Mouse (Mus musculus) limb, embryonic 13.5 days (tissue): ENCODE data around the gene Slc35e2. TPM values are rescaled to one million over a fixed set of nuclear protein-coding genes. Genes with fewer than 3 reads are reported as not detected.
"Not testable (repeated sequence)": the region's sequence is repeated elsewhere in the genome, so short reads cannot be mapped to it uniquely, and the experiment has no call there.

Experiments used
- ATAC-seq: fragments of 200-750 bp; cut with Nextera tagmentation; 2 replicates; pipeline ENCODE4 v1.8.0; 2017; ENCODE audit warnings: low read depth, moderate number of reproducible peaks, moderate TSS enrichment; ENCODE audit not compliant: low FRiP score
- H3K27ac ChIP-seq: fragments of 300-500 bp; sonication (generic); 2 replicates; pipeline ENCODE4 v1.5.1; 2015; ENCODE audit warnings: inconsistent platforms, mild to moderate bottlenecking, moderate library complexity
- H3K27me3 ChIP-seq: fragments of 300-500 bp; sonication (generic); 2 replicates; pipeline ENCODE4 v1.6.1; 2015; ENCODE audit warnings: mild to moderate bottlenecking, inconsistent platforms
- H3K36me3 ChIP-seq: fragments of 300-500 bp; sonication (generic); 2 replicates; pipeline ENCODE4 v1.6.1; 2015; ENCODE audit warnings: inconsistent platforms, mild to moderate bottlenecking, moderate library complexity
- H3K4me1 ChIP-seq: fragments of 300-500 bp; sonication (generic); 2 replicates; pipeline ENCODE4 v1.6.1; 2015; ENCODE audit warnings: inconsistent platforms
- H3K4me2 ChIP-seq: fragments of 300-500 bp; sonication (generic); replicated peaks from 2 replicates; pipeline ENCODE4 v1.6.1; 2015; ENCODE audit warnings: inconsistent platforms, mild to moderate bottlenecking, moderate library complexity
- H3K4me3 ChIP-seq: fragments of 300-500 bp; sonication (generic); 2 replicates; pipeline ENCODE4 v1.5.1; 2015; ENCODE audit warnings: moderate library complexity, mild to moderate bottlenecking, inconsistent platforms
- H3K9ac ChIP-seq: fragments of 300-500 bp; sonication (generic); 2 replicates; pipeline ENCODE4 v1.6.1; 2015; ENCODE audit warnings: mild to moderate bottlenecking, inconsistent platforms
- H3K9me3 ChIP-seq: fragments of 300-500 bp; sonication (generic); 2 replicates; pipeline ENCODE4 v1.6.1; 2016; ENCODE audit warnings: inconsistent platforms
- WGBS: fragments of 180-500 bp; shearing (Covaris S2); methylation state at CpG from one replicate; pipeline ENCODE4 v1.1.7; 2015; 5-methylcytosine and 5-hydroxymethylcytosine counted together
- polyA plus RNA-seq: library from polyadenylated mRNA; unstranded; fragments of >200 nt; fragmentation: Nextera tagmentation; extraction: Ambion mirVana; gene quantifications from 2 replicates; pipeline ENCODE4 v1.2.1, GENCODE M21; 2015

Gene Slc35e2
- polyA plus RNA-seq, 1 experiment from 2014 or later = 10.1 TPM

DNA sequence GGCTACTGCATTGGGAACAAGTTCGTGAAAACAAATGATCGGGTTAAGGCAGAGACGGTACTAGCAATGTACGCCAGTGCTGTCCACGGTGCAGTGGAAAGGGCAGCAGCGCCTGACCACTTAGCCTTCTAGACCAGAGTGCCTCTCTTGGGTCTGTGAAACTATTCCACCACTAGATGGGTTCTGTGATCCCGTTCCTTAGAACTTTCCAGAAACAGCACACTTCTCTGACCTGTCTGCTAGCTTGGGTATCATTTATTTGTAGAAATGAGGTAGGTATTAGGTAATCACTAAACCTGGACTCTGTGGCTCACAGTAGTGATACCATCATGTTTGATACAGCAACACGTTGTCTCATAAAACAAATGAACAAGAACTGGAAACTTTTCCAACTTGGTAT, 34.7 kb upstream of the Slc35e2 start:
- Histone ChIP-seq H3K4me3 (no peak overlapping the region), H3K27ac (no peak overlapping the region), H3K4me1 (peaks cover 39% of the 10 kb centered on the region), H3K27me3 (no peaks in the 10 kb centered on the region), H3K36me3 (no peaks in the 10 kb centered on the region), H3K9me3 (no peaks in the 10 kb centered on the region), H3K9ac (0 out of 2 replicates have a peak overlapping the region, but pooled peaks have one; percentile 25), H3K4me2 (no peak overlapping the region)
- WGBS = 61% methylated on average over 8 of the region's 8 CpGs
- no peak for ATAC-seq

GRCm38 (mm10) chr4:155568170-155568569, 33.0 kb upstream of the Slc35e2 start:
- peaks cover 27% of the 10 kb centered on the region for H3K4me1 ChIP-seq
- H3K36me3 ChIP-seq = no peaks in the 10 kb centered on the region
- WGBS = 13% methylated on average over 2 of the region's 2 CpGs
- no peak overlapping the region for H3K4me2 ChIP-seq
- H3K27ac ChIP-seq = no peak overlapping the region
- H3K9ac ChIP-seq = no peak overlapping the region
- no peak overlapping the region for H3K4me3 ChIP-seq
- no peaks in the 10 kb centered on the region for H3K27me3 ChIP-seq
- H3K9me3 ChIP-seq = no peaks in the 10 kb centered on the region
- no peak for ATAC-seq

DNA sequence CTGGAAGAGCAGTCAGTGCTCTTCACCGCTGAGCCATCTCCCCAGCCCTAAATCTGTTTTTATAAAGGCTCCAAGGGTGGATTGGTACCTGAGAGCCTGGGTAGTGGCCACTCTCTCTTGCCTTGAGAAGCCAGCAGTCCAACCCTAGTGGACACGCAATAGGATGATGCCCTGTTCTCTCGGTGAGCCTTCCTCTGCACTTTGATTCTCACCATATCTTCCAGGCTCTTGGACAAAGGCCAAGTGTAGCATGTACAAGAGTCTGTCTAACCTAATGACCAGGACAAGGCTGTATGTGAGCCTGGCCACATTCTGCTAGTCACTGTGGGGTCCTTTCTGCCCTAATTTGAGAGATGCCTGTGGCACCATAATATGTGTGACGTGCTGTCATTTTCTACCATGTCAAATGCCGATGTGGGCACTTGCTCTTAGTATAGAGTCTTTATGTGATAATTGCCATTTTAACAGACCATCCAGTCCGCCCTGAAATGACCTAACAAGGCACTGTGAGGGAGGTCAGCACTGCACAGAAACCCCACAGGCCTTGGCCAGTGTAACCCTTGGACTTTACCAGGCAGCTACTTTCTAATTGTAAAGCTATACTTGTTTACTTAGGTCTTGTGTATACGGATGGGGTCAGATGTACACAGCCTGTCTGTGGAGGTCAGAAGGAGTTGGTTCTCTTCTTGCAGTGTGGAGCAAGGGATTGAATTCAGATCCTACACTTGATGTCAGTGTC, 32.4 kb upstream of the Slc35e2 start:
- H3K4me1 ChIP-seq = peaks cover 27% of the 10 kb centered on the region
- H3K9ac ChIP-seq = no peak overlapping the region; the same call in 1 of the 2 replicates
- H3K27me3 ChIP-seq = no peaks in the 10 kb centered on the region
- no peak overlapping the region for H3K4me3 ChIP-seq
- no peak overlapping the region for H3K4me2 ChIP-seq
- no peaks in the 10 kb centered on the region for H3K9me3 ChIP-seq
- no peaks in the 10 kb centered on the region for H3K36me3 ChIP-seq
- ATAC-seq = no peak
- 89% methylated on average over 7 of the region's 7 CpGs for WGBS
- H3K27ac ChIP-seq = no peak overlapping the region

- Histone ChIP-seq H3K9me3 (no peaks in the 10 kb centered on the region), H3K27ac (no peak overlapping the region), H3K36me3 (no peaks in the 10 kb centered on the region), H3K4me3 (no peak overlapping the region), H3K9ac (no peak overlapping the region), H3K4me2 (no peak overlapping the region), H3K4me1 (peaks cover 20% of the 10 kb centered on the region), H3K27me3 (no peaks in the 10 kb centered on the region)
- ATAC-seq = no peak
- 92% methylated on average over 6 of the region's 6 CpGs for WGBS
Measured at GRCm38 (mm10) chr4:155569818-155570217, 31.4 kb upstream of the Slc35e2 start.

DNA sequence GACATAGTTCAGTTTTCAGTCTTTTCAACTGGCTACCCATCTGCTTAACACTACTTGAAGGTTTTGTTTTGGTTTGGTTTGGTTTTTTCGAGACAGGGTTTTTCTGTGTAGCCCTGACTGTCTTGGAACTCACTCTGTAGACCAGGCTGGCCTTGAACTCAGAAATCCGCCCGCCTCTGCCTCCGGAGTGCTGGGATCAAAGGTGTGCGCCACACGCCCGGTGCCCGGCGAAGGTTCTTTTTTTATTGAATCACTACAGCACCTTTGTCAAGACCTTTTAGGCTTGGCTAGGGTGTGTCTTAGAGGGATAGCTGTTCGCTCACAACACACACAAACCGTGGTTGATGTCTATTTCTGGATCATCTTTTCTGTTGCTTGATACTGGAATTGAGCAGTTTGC, 30.9 kb upstream of the Slc35e2 start:
- peaks cover 15% of the 10 kb centered on the region for H3K4me1 ChIP-seq
- 93% methylated on average over 11 of the region's 11 CpGs for WGBS
- not testable (repeated sequence) for H3K4me3 ChIP-seq, H3K9me3 ChIP-seq, ATAC-seq, H3K27ac ChIP-seq, H3K4me2 ChIP-seq, H3K27me3 ChIP-seq, H3K9ac ChIP-seq, H3K36me3 ChIP-seq

DNA sequence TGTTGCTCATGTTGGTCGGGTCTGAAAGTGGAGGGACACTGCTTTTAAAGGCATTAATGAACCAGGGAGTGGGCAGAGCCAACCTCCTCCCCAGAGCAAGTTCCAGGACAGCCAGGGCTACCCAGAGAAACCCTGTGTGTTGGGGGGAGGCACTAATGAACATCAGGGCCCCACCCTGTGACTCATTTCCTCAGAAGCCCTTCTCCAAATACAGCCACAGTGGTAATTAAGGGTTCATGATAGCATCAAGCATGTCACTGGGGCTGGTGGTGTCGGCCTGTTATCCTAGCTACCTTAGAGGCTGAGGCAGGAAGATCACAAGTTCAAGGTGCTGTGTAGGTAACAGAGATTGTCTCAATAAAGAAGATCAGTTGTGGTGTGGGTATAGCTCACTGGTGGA, 29.8 kb upstream of the Slc35e2 start:
- Histone ChIP-seq H3K27ac (no peak overlapping the region), H3K4me1 (peaks cover 6% of the 10 kb centered on the region), H3K4me3 (no peak overlapping the region), H3K4me2 (no peak overlapping the region), H3K36me3 (peaks cover 6% of the 10 kb centered on the region; the same call in 1 of the 2 replicates), H3K9me3 (no peaks in the 10 kb centered on the region), H3K9ac (no peak overlapping the region), H3K27me3 (no peaks in the 10 kb centered on the region)
- 83% methylated on average over 2 of the region's 2 CpGs for WGBS
- ATAC-seq = no peak

DNA sequence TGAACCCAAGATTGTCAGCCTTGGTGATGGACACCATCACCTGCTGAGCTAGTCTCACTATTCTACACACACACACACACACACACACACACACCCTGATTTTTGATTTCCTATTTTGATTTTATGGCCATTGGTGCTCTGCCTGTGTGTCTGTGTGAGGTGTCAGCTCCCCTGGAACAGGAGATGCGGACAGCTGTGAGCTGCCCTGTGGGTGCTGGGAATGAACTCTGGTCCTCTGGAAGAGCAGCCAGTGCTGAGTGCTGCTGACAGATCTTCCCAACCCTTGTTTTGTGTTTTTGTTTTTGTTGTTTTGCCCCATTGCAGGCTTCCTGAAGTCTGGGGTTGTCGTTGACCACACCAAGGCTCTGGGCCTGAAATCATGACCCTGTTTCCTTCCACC, 28.1 kb upstream of the Slc35e2 start:
- Histone ChIP-seq H3K4me1 (peaks cover 5% of the 10 kb centered on the region; the same call in 1 of the 2 replicates), H3K36me3 (peaks cover 23% of the 10 kb centered on the region), H3K4me2 (no peak overlapping the region), H3K9me3 (no peaks in the 10 kb centered on the region), H3K27ac (no peak overlapping the region), H3K4me3 (no peak overlapping the region), H3K27me3 (no peaks in the 10 kb centered on the region), H3K9ac (no peak overlapping the region)
- WGBS = 88% methylated on average over 2 of the region's 2 CpGs
- no peak for ATAC-seq

DNA sequence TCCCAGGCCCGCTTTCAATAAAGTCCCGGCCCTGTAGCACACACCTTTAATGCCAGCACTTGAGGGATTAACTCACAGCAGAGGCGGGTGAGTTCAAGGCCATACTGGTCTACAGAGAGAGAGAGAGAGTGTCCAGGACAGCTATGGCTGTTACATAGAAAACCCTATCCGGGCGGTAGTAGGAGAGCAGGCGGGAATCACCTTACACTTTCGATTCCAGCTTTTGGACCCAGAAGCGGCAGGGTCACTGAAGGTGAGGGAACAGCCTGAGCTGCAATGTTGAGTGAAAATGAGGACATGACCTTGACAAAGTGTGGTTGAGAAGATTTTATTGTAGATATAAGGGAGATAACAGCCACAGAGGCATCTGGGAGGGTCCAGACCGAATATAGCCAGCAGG, 27.3 kb upstream of the Slc35e2 start:
- Histone ChIP-seq H3K36me3 (peaks cover 31% of the 10 kb centered on the region), H3K9me3 (no peaks in the 10 kb centered on the region), H3K4me2 (no peak overlapping the region), H3K9ac (no peak overlapping the region), H3K27ac (no peak overlapping the region), H3K4me3 (no peak overlapping the region), H3K4me1 (peaks cover 5% of the 10 kb centered on the region; the same call in 1 of the 2 replicates), H3K27me3 (no peaks in the 10 kb centered on the region)
- WGBS = 91% methylated on average over 9 of the region's 9 CpGs
- no peak for ATAC-seq

GRCm38 (mm10) chr4:155574931-155575330, 26.3 kb upstream of the Slc35e2 start:
- H3K27ac ChIP-seq = no peak overlapping the region
- WGBS = 88% methylated on average over 11 of the region's 11 CpGs
- no peak for ATAC-seq
- no peaks in the 10 kb centered on the region for H3K9me3 ChIP-seq
- H3K4me1 ChIP-seq = peaks cover 5% of the 10 kb centered on the region; the same call in 1 of the 2 replicates
- H3K36me3 ChIP-seq = peaks cover 41% of the 10 kb centered on the region
- H3K9ac ChIP-seq = no peak overlapping the region
- H3K27me3 ChIP-seq = no peaks in the 10 kb centered on the region
- H3K4me3 ChIP-seq = no peak overlapping the region
- H3K4me2 ChIP-seq = no peak overlapping the region

DNA sequence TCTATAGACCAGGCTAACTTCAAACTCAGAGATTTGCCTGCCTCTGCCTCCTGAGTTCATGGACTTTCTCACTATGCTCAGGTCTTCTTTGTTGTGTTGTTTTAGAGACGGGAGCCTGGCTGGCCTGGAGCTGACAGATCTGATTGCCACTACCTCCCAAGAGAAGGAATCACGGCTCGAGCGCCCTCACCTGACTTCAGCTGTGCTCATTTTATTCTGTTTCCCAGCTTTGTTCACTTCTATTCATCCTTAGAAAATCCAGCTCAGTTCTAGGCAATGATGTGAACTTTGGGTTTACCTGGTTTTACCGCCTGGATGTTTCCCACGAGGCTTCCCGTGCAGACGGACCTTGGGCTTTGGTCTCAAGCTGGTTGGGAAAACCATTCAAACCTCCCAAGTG, 25.7 kb upstream of the Slc35e2 start:
- Histone ChIP-seq H3K4me1 (peaks cover 5% of the 10 kb centered on the region; the same call in 1 of the 2 replicates), H3K27ac (no peak overlapping the region), H3K9me3 (no peaks in the 10 kb centered on the region), H3K4me3 (no peak overlapping the region), H3K27me3 (no peaks in the 10 kb centered on the region), H3K36me3 (peaks cover 44% of the 10 kb centered on the region), H3K4me2 (no peak overlapping the region), H3K9ac (no peak overlapping the region)
- 91% methylated on average over 8 of the region's 8 CpGs for WGBS
- no peak for ATAC-seq

DNA sequence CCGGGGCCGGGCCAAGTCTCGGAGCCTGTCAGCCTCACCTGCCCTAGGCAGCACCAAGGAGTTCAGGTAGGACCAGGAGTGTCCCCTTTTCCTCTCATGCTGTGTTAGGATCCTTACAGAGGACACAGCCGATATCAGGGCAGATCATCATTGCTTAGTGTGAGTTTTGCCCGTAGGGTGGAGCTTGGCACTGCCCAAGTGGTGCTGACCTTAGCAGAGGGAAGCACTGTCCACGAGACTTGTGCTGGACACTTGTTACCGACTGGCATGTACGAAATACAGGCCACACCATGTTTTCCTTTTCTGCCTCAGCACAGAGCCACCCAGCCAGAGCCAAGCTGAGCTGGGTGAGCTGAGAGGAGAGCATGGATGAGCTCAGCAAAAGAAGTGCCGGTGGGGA, 24.1 kb upstream of the Slc35e2 start:
- no peaks in the 10 kb centered on the region for H3K9me3 ChIP-seq
- no peak overlapping the region for H3K4me2 ChIP-seq
- WGBS = 92% methylated on average over 9 of the region's 9 CpGs

DNA sequence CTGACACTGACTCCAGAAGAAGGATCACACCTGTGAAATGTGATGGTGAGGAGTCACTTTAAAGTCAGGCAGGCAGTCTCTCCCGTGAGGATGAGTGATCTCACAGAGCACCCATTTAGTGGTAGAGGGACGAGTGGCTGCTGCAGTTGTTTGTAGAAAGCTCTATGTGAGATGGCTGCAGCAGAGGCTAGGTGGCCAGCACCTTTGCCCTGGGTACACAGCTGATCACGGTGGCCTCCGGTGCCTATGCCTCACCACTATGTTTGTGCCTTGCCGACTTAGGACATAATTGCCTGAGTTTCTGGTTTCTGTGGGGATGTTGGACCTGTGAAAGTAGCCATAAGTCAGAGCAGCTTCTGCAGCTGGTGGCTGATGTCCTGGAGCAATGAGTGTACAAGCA, 23.5 kb upstream of the Slc35e2 start:
- 92% methylated on average over 5 of the region's 5 CpGs for WGBS
- ATAC-seq = no peak
- peaks cover 55% of the 10 kb centered on the region for H3K36me3 ChIP-seq

More for the DNA sequence above, 24.1 kb upstream of the Slc35e2 start:
- Histone ChIP-seq H3K4me1 (no peaks in the 10 kb centered on the region), H3K36me3 (peaks cover 49% of the 10 kb centered on the region), H3K27ac (no peak overlapping the region), H3K9ac (no peak overlapping the region), H3K27me3 (no peaks in the 10 kb centered on the region), H3K4me3 (no peak overlapping the region)
- no peak for ATAC-seq

More for the DNA sequence above, 23.5 kb upstream of the Slc35e2 start:
- no peak overlapping the region for H3K27ac ChIP-seq
- H3K4me2 ChIP-seq = no peak overlapping the region
- no peaks in the 10 kb centered on the region for H3K4me1 ChIP-seq
- no peak overlapping the region for H3K9ac ChIP-seq
- no peaks in the 10 kb centered on the region for H3K9me3 ChIP-seq
- H3K27me3 ChIP-seq = no peaks in the 10 kb centered on the region
- no peak overlapping the region for H3K4me3 ChIP-seq
